Comparison of ENCODE assay signal across 11 mouse cellular contexts in the genomic region with DNA sequence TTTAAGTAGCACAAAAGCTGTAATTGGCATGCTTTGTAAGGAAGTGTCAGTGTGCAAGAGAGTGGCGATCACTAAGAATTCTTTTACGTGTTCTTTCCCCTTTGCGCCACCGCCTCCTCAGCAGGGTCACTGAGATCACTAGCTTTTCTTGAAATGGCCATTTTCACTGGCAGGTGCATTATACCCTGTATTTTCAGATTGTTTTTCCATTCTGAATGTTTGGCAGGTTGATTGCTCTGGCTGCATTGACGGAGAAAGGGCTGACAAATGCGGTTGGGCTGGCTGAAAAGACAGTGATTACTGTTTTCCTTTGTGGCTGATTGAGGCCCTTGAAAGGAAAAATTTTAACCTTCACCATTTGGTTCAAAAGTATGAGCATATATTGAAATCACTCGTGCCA. TPM values are rescaled to one million over a fixed set of nuclear protein-coding genes. Genes with fewer than 3 reads are reported as not detected.
DNase-seq lines count a peak whose midpoint lies in the region; ATAC-seq lines count a peak whose summit lies in the region.
"Had no signal": no experiment of that assay in that cellular context is flagged by ENCODE, and none has a peak within 500 bp of the region (broad histone marks: within the 10 kb centered on the region; RNA-seq: fewer than 3 reads in every experiment).

No protein-coding gene starts in this region.

- H3K9ac ChIP-seq in hindbrain, embryonic 11.5 days (ENCODE audit: low read depth, low read length): no peak overlapping the region
- H3K9ac ChIP-seq in hindbrain, embryonic 12.5 days: no peak overlapping the region
- no peak overlapping the region for H3K9ac ChIP-seq in neural tube, embryonic 13.5 days
- H3K9ac ChIP-seq: heart, embryonic 15.5 days; limb, embryonic 15.5 days had no signal

- peaks cover 4% of the 10 kb centered on the region for H3K36me3 ChIP-seq in hindbrain, embryonic 11.5 days (ENCODE audit: control insufficient read depth, insufficient read depth, low read length)
- H3K36me3 ChIP-seq in hindbrain, embryonic 10.5 days: peaks cover 75% of the 10 kb centered on the region
- H3K36me3 ChIP-seq in hindbrain, embryonic 12.5 days: peaks cover 31% of the 10 kb centered on the region
- peaks cover 35% of the 10 kb centered on the region for H3K36me3 ChIP-seq in neural tube, embryonic 13.5 days

- no peaks in the 10 kb centered on the region; the same call in 1 of the 2 replicates for H3K4me1 ChIP-seq in hindbrain, embryonic 11.5 days (replicated peaks; ENCODE audit: control insufficient read depth, insufficient read depth, low read length)
- no peaks in the 10 kb centered on the region for H3K4me1 ChIP-seq in hindbrain, embryonic 10.5 days (replicated peaks)
- H3K4me1 ChIP-seq in hindbrain, embryonic 12.5 days: peaks cover 14% of the 10 kb centered on the region
- peaks cover 25% of the 10 kb centered on the region for H3K4me1 ChIP-seq in neural tube, embryonic 13.5 days (replicated peaks)
- H3K4me1 ChIP-seq: heart, embryonic 15.5 days; limb, embryonic 15.5 days had no signal

- 84% methylated on average over 7 of the region's 7 CpGs for WGBS in hindbrain, embryonic 11.5 days
- WGBS in hindbrain, embryonic 10.5 days: 80% methylated on average over 7 of the region's 7 CpGs
- WGBS in hindbrain, embryonic 12.5 days: 66% methylated on average over 7 of the region's 7 CpGs
- 46% methylated on average over 7 of the region's 7 CpGs for WGBS in neural tube, embryonic 13.5 days

- no peak for DNase-seq in hindbrain, embryonic 11.5 days (ENCODE audit: low spot score)
- no peak for DNase-seq in hindbrain, embryonic 10.5 days (ENCODE audit: low spot score)
- DNase-seq in cerebellum, postnatal 25 days: peak; percentile 23 to 37
- no peak for DNase-seq in embryo, embryonic 10.5 days (ENCODE audit: low spot score)
- no peak for DNase-seq in spleen, adult 18-20 months
- DNase-seq: lung, adult 18-20 months had no signal

- H3K9me3 ChIP-seq in hindbrain, embryonic 11.5 days (ENCODE audit: control insufficient read depth, low read length): no peaks in the 10 kb centered on the region
- H3K9me3 ChIP-seq in hindbrain, embryonic 10.5 days: no peaks in the 10 kb centered on the region
- H3K9me3 ChIP-seq in hindbrain, embryonic 12.5 days (replicated peaks): no peaks in the 10 kb centered on the region
- H3K9me3 ChIP-seq in neural tube, embryonic 13.5 days: no peaks in the 10 kb centered on the region
- H3K9me3 ChIP-seq: heart, embryonic 15.5 days; limb, embryonic 15.5 days had no signal

- H3K4me2 ChIP-seq in hindbrain, embryonic 11.5 days (replicated peaks; ENCODE audit: low read depth, low read length): no peak overlapping the region
- no peak overlapping the region for H3K4me2 ChIP-seq in hindbrain, embryonic 12.5 days (replicated peaks)
- no peak overlapping the region for H3K4me2 ChIP-seq in neural tube, embryonic 13.5 days
- H3K4me2 ChIP-seq: heart, embryonic 15.5 days; limb, embryonic 15.5 days had no signal

- H3K4me3 ChIP-seq in hindbrain, embryonic 11.5 days (ENCODE audit: low read depth, low read length): no peak overlapping the region
- no peak overlapping the region for H3K4me3 ChIP-seq in hindbrain, embryonic 10.5 days
- no peak overlapping the region for H3K4me3 ChIP-seq in hindbrain, embryonic 12.5 days
- H3K4me3 ChIP-seq in neural tube, embryonic 13.5 days: no peak overlapping the region
- H3K4me3 ChIP-seq: heart, embryonic 15.5 days; limb, embryonic 15.5 days had no signal

- no peaks in the 10 kb centered on the region for H3K27me3 ChIP-seq in hindbrain, embryonic 11.5 days (ENCODE audit: control insufficient read depth, insufficient read depth, low read length)
- H3K27me3 ChIP-seq in hindbrain, embryonic 10.5 days (ENCODE audit: insufficient read depth, poor library complexity, severe bottlenecking): no peaks in the 10 kb centered on the region
- H3K27me3 ChIP-seq in hindbrain, embryonic 12.5 days: no peaks in the 10 kb centered on the region
- no peaks in the 10 kb centered on the region for H3K27me3 ChIP-seq in neural tube, embryonic 13.5 days
- H3K27me3 ChIP-seq: heart, embryonic 15.5 days; limb, embryonic 15.5 days had no signal

- ATAC-seq in hindbrain, embryonic 11.5 days (ENCODE audit: low FRiP score): no peak
- ATAC-seq in hindbrain, embryonic 12.5 days (ENCODE audit: low FRiP score): no peak
- 0 out of 2 replicates have a peak, but pooled peaks have one; percentile 38 for ATAC-seq in neural tube, embryonic 13.5 days (ENCODE audit: low read depth)
- ATAC-seq: inflammation-experienced regulatory T-cells, adult 6 months had no signal

- peak overlapping the region; percentile 24; the same call in 1 of the 2 replicates for H3K27ac ChIP-seq in hindbrain, embryonic 11.5 days (ENCODE audit: low read depth, low read length)
- H3K27ac ChIP-seq in hindbrain, embryonic 10.5 days: no peak overlapping the region
- H3K27ac ChIP-seq in hindbrain, embryonic 12.5 days: peak overlapping the region; percentile 70
- H3K27ac ChIP-seq in neural tube, embryonic 13.5 days (replicated peaks): peak overlapping the region; percentile 84
- H3K27ac ChIP-seq: heart, embryonic 15.5 days; limb, embryonic 15.5 days had no signal

RNA-seq across cellular contexts. Expression of gene Dync1i2, which starts 33.3 kb away (rescaled TPM):
- polyA plus RNA-seq in hindbrain, embryonic 11.5 days (2014; fragmentation: Nextera tagmentation; extraction: Ambion mirVana): 166 and 195 TPM in 2 replicates
- polyA plus RNA-seq in hindbrain, embryonic 10.5 days (2016; fragmentation: Nextera tagmentation; extraction: Ambion mirVana): 116 and 123 TPM in 2 replicates
- 177 and 200 TPM in 2 replicates for polyA plus RNA-seq in hindbrain, embryonic 12.5 days (2016; fragmentation: Nextera tagmentation; extraction: Ambion mirVana)
- 194 and 208 TPM in 2 replicates for polyA plus RNA-seq in neural tube, embryonic 13.5 days (2015; fragmentation: Nextera tagmentation; extraction: Ambion mirVana)

Comparison
In these comparisons a context has a peak if more than half of its experiments do, and no peak if none do; other contexts are left out.
1. DNase-seq: peak in cerebellum, postnatal 25 days (2 of 2); none in hindbrain, embryonic 11.5 days (single experiment), hindbrain, embryonic 10.5 days (single experiment), embryo, embryonic 10.5 days (single experiment) and spleen, adult 18-20 months (0 of 2).